Mouse (Mus musculus): ENCODE results near the gene Nid2.

Gene Nid2

DNA sequence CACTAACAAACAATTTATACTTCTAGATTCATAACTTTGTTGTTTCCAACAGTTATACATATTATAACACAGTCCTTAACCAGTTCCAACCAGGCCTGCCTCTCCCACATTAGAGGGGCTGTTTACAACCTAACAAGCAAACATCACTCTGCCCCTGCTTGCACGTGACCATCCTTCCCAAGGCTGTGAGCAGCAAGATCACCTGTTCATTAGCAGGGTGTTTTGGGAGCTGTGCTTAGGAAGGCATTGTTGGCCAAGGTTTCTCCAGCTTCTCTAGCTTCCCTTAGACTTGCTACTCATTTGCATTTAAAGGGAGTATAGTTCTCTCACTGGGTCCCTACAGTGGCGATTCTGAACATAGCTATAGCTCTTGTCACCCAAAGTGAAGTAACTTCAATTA, 107.2 kb downstream of the Nid2 start:
- no peak for DNase-seq (ENCODE audit: low read depth in 1 of 2, low spot score in 2 of 2)

DNA sequence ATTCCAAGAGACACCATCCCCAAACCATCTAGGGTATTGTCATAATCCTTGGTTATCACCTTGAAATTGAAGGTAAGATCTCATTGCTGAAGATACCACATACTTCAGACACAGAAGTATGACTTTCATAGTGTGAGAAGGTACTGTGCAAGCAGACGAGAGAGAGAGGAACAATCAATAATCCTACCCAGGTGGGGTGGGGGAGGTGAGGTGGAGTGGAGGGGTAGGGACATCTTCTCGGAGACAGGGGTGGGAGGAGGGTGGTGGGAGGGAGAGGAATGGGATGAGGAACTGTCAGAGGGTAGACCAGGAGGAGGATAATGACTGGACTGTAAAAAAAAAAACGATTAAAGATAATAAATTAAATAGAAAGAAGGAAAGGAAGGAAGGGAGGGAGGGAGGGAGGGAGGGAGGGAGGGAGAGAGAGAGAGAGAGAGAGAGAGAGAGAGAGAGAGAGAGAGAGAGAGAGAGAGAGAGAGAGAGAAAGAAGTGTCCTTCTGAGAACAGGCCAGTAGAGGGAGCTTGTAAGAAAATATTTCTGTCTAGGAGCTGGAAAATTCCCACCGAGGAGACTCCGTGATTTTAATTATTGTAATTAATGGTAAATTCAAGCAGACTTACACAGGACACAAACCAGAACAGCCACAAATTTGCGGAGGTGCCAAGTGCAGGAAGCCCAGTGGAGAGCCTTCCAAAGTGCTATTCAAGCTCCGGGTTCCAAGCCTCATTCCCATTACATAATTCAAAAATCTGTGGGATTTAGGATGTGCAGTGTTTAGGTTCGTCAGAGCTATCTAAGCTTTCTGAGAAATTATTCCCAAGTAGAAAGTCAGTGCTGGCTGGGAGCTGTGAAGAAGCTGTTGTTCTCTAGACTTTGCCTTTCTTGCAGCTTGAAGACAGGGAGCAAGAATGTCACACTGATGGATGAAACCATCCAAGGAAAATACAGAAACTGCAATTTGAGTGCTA, 108.0 kb downstream of the Nid2 start:
- no peak for DNase-seq (ENCODE audit: low read depth in 1 of 2, low spot score in 2 of 2)

DNA sequence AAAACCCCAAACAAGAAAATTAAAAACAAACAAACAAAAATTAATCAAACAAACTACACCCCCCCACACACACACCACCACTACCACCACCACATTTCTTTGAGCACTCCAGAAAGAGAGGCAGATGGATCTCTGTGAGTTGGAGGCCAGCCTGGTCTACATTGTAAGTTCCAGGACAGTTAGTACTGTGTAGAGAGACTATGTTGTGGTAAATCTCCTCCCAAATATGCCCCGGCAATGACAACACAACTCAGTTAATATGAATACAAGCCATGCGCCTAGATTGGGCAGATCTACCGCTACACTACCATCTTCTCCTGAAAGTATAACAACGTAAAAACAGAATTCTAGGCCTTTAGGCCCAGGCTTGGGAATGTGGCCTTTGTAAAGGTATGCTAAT, 109.2 kb downstream of the Nid2 start:
- no peak for DNase-seq (ENCODE audit: low read depth in 1 of 2, low spot score in 2 of 2)

All from monocyte, adult 2 months (primary cell).